Mouse (Mus musculus) lung, postnatal 0 days (tissue): Measurements from ENCODE around the gene Aifm3. TPM values are rescaled to one million over a fixed set of nuclear protein-coding genes. Genes with fewer than 3 reads are reported as not detected.

Experiments
- ATAC-seq: fragments of 200-750 bp; cut with Nextera tagmentation; 2 replicates; pipeline ENCODE4 v1.8.0; 2017; ENCODE audit warnings: moderate library complexity
- DNase-seq: peaks from one replicate; pipeline ENCODE4 v3.0.0-alpha.2; 2016; ENCODE audit warnings: low spot score
- H3K27ac ChIP-seq: fragments of 300-500 bp; sonication (generic); 2 replicates; pipeline ENCODE4 v1.5.1; 2014; ENCODE audit warnings: antibody characterized with exemption, mild to moderate bottlenecking, low read length, mixed read lengths
- H3K27me3 ChIP-seq: fragments of 300-500 bp; sonication (generic); replicated peaks from 2 replicates; pipeline ENCODE4 v1.6.1; 2014; ENCODE audit warnings: low read length, mixed read lengths; ENCODE audit not compliant: insufficient read depth
- H3K36me3 ChIP-seq: fragments of 300-500 bp; sonication (generic); 2 replicates; pipeline ENCODE4 v1.6.1; 2014; ENCODE audit warnings: low read length, mixed read lengths; ENCODE audit not compliant: insufficient read depth
- H3K4me1 ChIP-seq: fragments of 300-500 bp; sonication (generic); 2 replicates; pipeline ENCODE4 v1.6.1; 2014; ENCODE audit warnings: antibody characterized with exemption, low read depth, low read length, mixed read lengths; ENCODE audit not compliant: insufficient read depth
- H3K4me2 ChIP-seq: fragments of 300-500 bp; sonication (generic); replicated peaks from 2 replicates; pipeline ENCODE4 v1.6.1; 2014; ENCODE audit warnings: low read depth, mild to moderate bottlenecking, low read length, moderate library complexity, mixed read lengths
- H3K4me3 ChIP-seq: fragments of 300-500 bp; sonication (generic); 2 replicates; pipeline ENCODE4 v1.5.1; 2014; ENCODE audit warnings: low read depth, low read length
- H3K9ac ChIP-seq: fragments of 300-500 bp; sonication (generic); replicated peaks from 2 replicates; pipeline ENCODE4 v1.6.1; 2014; ENCODE audit warnings: low read depth, mild to moderate bottlenecking
- H3K9me3 ChIP-seq: fragments of 300-500 bp; sonication (generic); 2 replicates; pipeline ENCODE4 v1.6.1; 2016; ENCODE audit warnings: low read length, mixed read lengths
- CTCF ChIP-seq: IDR thresholded peaks from 2 replicates; pipeline ENCODE4 v1.5.1; 2016; ENCODE audit warnings: antibody characterized with exemption, mild to moderate bottlenecking
- EP300 ChIP-seq: IDR thresholded peaks from 2 replicates; pipeline ENCODE4 v1.6.1; 2016; ENCODE audit warnings: antibody characterized with exemption, mild to moderate bottlenecking, control low read depth
- WGBS: fragments of 180-500 bp; shearing (Covaris S2); extraction: QIAGEN DNeasy Blood & Tissue Kit; methylation state at CpG from one replicate; pipeline ENCODE4 v1.1.7; 2014; 5-methylcytosine and 5-hydroxymethylcytosine counted together
- polyA plus RNA-seq: library from polyadenylated mRNA; unstranded; fragments of >200 nt; fragmentation: Nextera tagmentation; extraction: Ambion mirVana; gene quantifications from 2 replicates; pipeline ENCODE4 v1.2.1, GENCODE M21; 2015

Gene Aifm3
- polyA plus RNA-seq, 1 experiment from 2014 or later = 2.8 TPM

DNA sequence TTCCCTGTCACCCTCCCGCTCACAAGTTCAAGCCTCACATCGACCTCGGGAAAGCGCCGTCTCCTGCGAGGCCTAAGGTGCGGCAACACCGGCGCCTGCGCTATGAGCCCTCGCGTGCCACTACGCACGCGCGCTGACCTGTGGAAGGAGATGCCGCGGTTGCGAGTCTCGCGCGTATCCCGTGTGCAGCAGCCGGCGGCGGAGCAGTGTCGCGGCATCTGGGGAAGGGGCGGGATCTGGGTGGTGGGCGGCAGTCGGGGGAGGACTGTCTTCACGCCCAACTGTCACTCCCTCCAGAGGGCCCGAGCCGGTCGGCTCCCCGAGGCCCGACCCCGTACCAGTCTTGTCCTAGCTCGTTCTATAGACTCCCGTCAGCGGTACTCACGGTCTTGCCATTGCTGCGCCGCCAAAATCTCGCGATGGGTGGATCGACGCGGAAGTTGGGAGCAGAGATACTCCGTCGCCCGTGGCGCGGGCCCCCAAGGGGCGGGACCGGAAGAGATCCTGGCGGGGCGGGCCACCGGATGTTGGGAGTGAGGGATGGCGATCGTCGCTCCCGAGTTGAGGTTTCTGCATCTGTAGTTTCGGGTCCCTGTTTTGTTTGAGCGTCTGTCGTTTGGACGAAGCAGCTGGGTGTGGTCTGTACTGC lies 41.4 kb downstream of the Aifm3 start, which contains the start of gene Thap7:
TSS of gene Thap7 (minus strand) at position 497 of the 649 bp plus-strand sequence.
- TF ChIP-seq EP300 = peak; percentile 78; the same call in 1 of the 2 replicates
- TF ChIP-seq CTCF = 0 out of 2 replicates have a peak, but pooled peaks have one; percentile 1
- WGBS = 0% methylated on average over 61 of the region's 67 CpGs
- Histone ChIP-seq H3K4me3 (peak within 1 kb of the TSS; percentile 66), H3K4me1 (peaks cover 10% of the 10 kb centered on the region; the same call in 1 of the 2 replicates), H3K36me3 (peaks cover 26% of the 10 kb centered on the region), H3K9ac (peak within 1 kb of the TSS; percentile 77), H3K9me3 (no peaks in the 10 kb centered on the region), H3K27me3 (no peaks in the 10 kb centered on the region), H3K4me2 (peak within 1 kb of the TSS; percentile 88), H3K27ac (peak within 1 kb of the TSS; percentile 98)
- ATAC-seq (peak; percentile 98), DNase-seq (peak; percentile 98)

DNA sequence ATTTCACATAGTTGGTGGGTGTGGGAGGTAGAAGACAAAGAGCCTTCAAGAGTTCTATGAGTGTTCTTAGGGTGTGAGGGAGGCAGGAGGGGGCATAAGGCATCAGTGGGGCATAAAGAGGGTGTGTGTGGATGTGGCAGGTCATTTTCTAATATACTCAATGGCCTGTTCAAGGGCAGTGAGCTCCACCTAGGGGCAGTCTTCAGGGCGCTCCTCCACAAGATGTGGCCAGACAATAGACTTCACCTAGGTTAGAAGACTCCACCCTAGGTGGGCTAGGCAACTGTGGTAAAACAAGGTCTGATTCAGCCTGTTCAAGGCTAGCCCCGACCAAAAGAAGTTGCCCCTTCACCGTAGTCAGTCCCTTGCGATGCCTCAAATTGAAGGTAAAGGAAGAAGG lies 42.9 kb downstream of the Aifm3 start:
- no peak overlapping the region for H3K27ac ChIP-seq
- TF ChIP-seq CTCF (peak; percentile 66), EP300 (no peak)
- 55% methylated on average over 4 of the region's 4 CpGs for WGBS
- H3K36me3 ChIP-seq = peaks cover 14% of the 10 kb centered on the region
- H3K27me3 ChIP-seq = no peaks in the 10 kb centered on the region
- peak; percentile 26 for DNase-seq
- no peak for ATAC-seq
- H3K9me3 ChIP-seq = no peaks in the 10 kb centered on the region
- H3K4me2 ChIP-seq = no peak overlapping the region
- no peak overlapping the region for H3K9ac ChIP-seq
- no peak overlapping the region for H3K4me3 ChIP-seq
- H3K4me1 ChIP-seq = peaks cover 10% of the 10 kb centered on the region; the same call in 1 of the 2 replicates

DNA sequence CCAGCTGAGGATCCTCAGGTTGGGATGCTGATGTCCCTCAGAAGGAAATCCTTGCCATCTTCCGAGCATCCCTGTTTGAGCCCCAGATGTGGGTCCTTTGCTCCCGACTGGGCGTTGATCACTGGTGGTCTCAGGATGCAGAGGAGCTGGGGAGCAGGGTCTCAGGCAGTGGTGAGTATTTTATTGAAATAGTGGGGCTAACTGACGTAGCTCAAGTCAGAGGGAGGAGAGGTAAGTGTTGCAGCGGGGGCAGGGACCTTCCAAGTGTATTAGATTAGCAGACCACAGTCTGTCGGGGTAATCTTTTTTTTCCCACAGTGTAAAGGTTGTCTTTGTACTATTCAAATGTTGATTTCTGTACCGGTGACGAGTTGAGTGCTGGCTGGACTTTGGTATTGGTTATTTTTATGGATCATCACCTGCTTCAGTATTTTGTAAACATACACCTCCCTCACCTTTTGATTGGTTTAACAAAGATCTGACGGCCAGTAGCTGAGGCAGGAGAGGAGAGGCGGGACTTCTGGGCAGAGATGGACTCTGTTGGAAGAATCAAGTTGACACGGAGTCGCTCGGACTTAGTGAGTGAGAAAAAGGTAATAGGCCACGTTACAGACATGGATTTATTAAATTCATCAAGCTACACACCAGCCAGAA lies 43.4 kb downstream of the Aifm3 start:
- Histone ChIP-seq H3K4me2 (no peak overlapping the region), H3K9ac (no peak overlapping the region), H3K27ac (no peak overlapping the region), H3K36me3 (peaks cover 10% of the 10 kb centered on the region), H3K4me1 (peaks cover 10% of the 10 kb centered on the region; the same call in 1 of the 2 replicates), H3K9me3 (no peaks in the 10 kb centered on the region), H3K4me3 (no peak overlapping the region), H3K27me3 (no peaks in the 10 kb centered on the region)
- DNase-seq (no peak), ATAC-seq (no peak)
- TF ChIP-seq EP300 (no peak), CTCF (no peak)
- WGBS = 70% methylated on average over 14 of the region's 14 CpGs

DNA sequence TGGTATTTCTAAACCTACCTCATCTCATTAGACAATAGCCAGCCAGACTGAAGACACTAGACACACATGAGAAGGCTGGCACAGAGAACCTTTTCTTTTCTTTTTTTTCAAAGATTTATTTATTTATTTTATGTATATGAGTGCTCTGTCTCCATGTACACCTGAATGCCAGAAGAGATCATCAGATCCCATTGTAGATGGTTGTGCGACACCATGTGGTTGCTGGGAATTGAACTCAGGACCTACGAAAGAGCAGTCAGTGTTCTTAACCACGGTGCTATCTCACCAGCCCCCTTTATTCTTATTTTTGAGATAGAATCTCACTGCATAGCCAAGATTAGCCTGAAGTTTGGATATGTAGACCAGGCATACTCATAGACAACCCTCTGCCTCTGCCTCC lies 47.2 kb downstream of the Aifm3 start:
- Histone ChIP-seq H3K27me3 (no peaks in the 10 kb centered on the region), H3K36me3 (no peaks in the 10 kb centered on the region), H3K9me3 (no peaks in the 10 kb centered on the region), H3K9ac (no peak overlapping the region), H3K4me3 (no peak overlapping the region), H3K4me1 (peaks cover 2% of the 10 kb centered on the region; the same call in 1 of the 2 replicates), H3K4me2 (no peak overlapping the region), H3K27ac (no peak overlapping the region)
- DNase-seq (no peak), ATAC-seq (no peak)
- TF ChIP-seq CTCF = no peak
- no peak for TF ChIP-seq EP300
- WGBS = 91% methylated on average over 3 of the region's 3 CpGs

DNA sequence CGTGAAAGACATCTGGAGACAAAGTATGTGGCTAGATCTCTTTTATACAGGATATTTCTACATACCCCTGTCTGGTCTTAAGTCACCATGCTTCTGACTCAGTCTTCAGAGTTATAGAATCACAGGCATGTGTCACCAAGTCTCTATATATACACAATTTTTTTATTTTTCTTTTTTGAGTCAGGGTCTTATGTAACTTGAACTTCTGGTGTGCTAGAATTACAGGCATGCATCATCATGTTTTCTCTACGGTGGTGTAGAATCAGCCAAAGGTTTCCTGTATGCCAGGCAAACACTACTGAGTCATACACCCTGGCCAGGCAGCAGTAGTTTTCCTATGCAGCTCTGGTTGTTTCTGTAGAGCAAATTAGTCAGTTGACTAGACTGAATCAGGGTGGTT lies 53.2 kb downstream of the Aifm3 start:
- WGBS = 60% methylated on average over 2 of the region's 2 CpGs
- no peak overlapping the region for H3K9ac ChIP-seq
- ATAC-seq = no peak
- no peaks in the 10 kb centered on the region for H3K36me3 ChIP-seq
- DNase-seq = no peak
- H3K4me2 ChIP-seq = no peak overlapping the region
- TF ChIP-seq EP300 = no peak
- TF ChIP-seq CTCF = no peak
- H3K9me3 ChIP-seq = no peaks in the 10 kb centered on the region
- no peaks in the 10 kb centered on the region for H3K27me3 ChIP-seq
- H3K4me3 ChIP-seq = no peak overlapping the region
- H3K4me1 ChIP-seq = no peaks in the 10 kb centered on the region
- H3K27ac ChIP-seq = no peak overlapping the region

DNA sequence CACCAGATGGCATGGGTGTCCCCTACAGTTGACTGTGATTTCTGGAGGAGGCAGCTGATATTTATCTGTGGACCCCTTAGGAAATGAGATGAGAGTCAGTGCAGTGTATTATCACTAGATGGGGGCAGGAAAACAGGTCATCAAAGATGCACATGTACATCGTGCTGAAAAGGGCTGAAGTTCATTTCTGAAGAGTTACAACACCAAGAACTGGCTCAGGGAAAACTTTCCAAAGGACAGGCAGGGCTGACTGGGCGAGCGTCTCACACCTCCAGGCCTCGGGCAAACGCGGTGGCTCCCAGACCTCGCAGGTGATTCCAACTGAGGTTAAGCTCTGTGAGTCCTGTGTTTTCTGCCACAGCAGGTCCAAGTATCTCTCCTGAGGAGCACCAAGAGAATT lies 63.4 kb downstream of the Aifm3 start:
- no peak overlapping the region for H3K9ac ChIP-seq
- H3K9me3 ChIP-seq = no peaks in the 10 kb centered on the region
- 64% methylated on average over 7 of the region's 7 CpGs for WGBS
- H3K27me3 ChIP-seq = no peaks in the 10 kb centered on the region
- H3K4me3 ChIP-seq = no peak overlapping the region
- TF ChIP-seq CTCF = no peak
- TF ChIP-seq EP300 = no peak
- DNase-seq (no peak), ATAC-seq (no peak)
- no peaks in the 10 kb centered on the region for H3K36me3 ChIP-seq
- no peak overlapping the region for H3K27ac ChIP-seq
- no peaks in the 10 kb centered on the region for H3K4me1 ChIP-seq
- H3K4me2 ChIP-seq = no peak overlapping the region
